Mouse (Mus musculus) heart, embryonic 11.5 days (tissue): ENCODE data around the gene Gm38394. TPM values are rescaled to one million over a fixed set of nuclear protein-coding genes. Genes with fewer than 3 reads are reported as not detected.

Experiments used
- ATAC-seq: fragments of 200-750 bp; cut with Nextera tagmentation; replicated peaks from 2 replicates; pipeline ENCODE4 v1.8.0; 2017; ENCODE audit warnings: moderate library complexity; ENCODE audit not compliant: insufficient number of reproducible peaks, low FRiP score, low TSS enrichment
- H3K27ac ChIP-seq: fragments of 300-500 bp; sonication (generic); 2 replicates; pipeline ENCODE4 v1.5.1; 2014; ENCODE audit warnings: mild to moderate bottlenecking, low read depth, low read length
- H3K27me3 ChIP-seq: fragments of 300-500 bp; sonication (generic); 2 replicates; pipeline ENCODE4 v1.6.1; 2014; ENCODE audit warnings: mild to moderate bottlenecking, low read length, mixed read lengths; ENCODE audit not compliant: control insufficient read depth, insufficient read depth
- H3K36me3 ChIP-seq: fragments of 300-500 bp; sonication (generic); 2 replicates; pipeline ENCODE4 v1.6.1; 2014; ENCODE audit warnings: mild to moderate bottlenecking, low read length, moderate library complexity, mixed read lengths; ENCODE audit not compliant: control insufficient read depth, insufficient read depth
- H3K4me1 ChIP-seq: fragments of 300-500 bp; sonication (generic); 2 replicates; pipeline ENCODE4 v1.6.1; 2014; ENCODE audit warnings: low read length; ENCODE audit not compliant: control insufficient read depth, insufficient read depth
- H3K4me2 ChIP-seq: fragments of 300-500 bp; sonication (generic); 2 replicates; pipeline ENCODE4 v1.6.1; 2014; ENCODE audit warnings: mild to moderate bottlenecking, moderate library complexity
- H3K4me3 ChIP-seq: fragments of 300-500 bp; sonication (generic); 2 replicates; pipeline ENCODE4 v1.5.1; 2014; ENCODE audit warnings: low read depth, low read length
- H3K9ac ChIP-seq: fragments of 300-500 bp; sonication (generic); 2 replicates; pipeline ENCODE4 v1.6.1; 2014; ENCODE audit warnings: mild to moderate bottlenecking, low read depth, low read length, moderate library complexity
- H3K9me3 ChIP-seq: fragments of 300-500 bp; sonication (generic); replicated peaks from 2 replicates; pipeline ENCODE4 v1.6.1; 2016; ENCODE audit warnings: low read length; ENCODE audit not compliant: control insufficient read depth
- WGBS: fragments of 180-500 bp; shearing (Covaris S2); extraction: QIAGEN DNeasy Blood & Tissue Kit; methylation state at CpG from one replicate; pipeline ENCODE4 v1.1.7; 2014; ENCODE audit not compliant: insufficient replicate concordance; 5-methylcytosine and 5-hydroxymethylcytosine counted together
- polyA plus RNA-seq: library from polyadenylated mRNA; unstranded; fragments of >200 nt; fragmentation: Nextera tagmentation; extraction: Ambion mirVana; gene quantifications from 2 replicates; pipeline ENCODE4 v1.2.1, GENCODE M21; 2014

Gene Gm38394
- polyA plus RNA-seq, 1 experiment from 2014 or later, result 8.4 TPM

DNA sequence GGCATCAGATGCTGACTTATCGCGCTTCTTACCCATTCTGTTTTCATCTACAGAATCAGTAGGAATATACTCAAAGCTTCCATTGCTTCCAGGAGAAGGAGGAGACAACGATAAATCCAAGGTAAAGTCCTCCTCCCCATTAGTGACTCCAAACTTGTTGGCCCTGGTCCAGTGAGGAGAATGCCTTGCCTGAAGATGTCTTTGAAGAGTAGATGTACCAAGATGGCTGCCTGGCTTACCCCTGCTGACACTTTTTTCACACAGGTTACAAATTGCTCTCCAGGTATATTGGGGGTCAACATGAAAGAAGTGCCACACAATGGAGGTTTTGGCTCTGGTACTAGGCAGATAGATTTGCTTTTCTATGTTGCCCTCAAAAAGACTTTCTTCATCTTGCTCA is 2.2 kb downstream of the Gm38394 start:
- Histone ChIP-seq H3K4me1 (peaks cover 34% of the 10 kb centered on the region), H3K4me3 (no peak overlapping the region), H3K9me3 (no peaks in the 10 kb centered on the region), H3K9ac (no peak overlapping the region), H3K36me3 (peaks cover 7% of the 10 kb centered on the region), H3K27me3 (no peaks in the 10 kb centered on the region), H3K27ac (no peak overlapping the region), H3K4me2 (peak overlapping the region; percentile 27; the same call in 1 of the 2 replicates)
- WGBS, result 89% methylated on average over 3 of the region's 3 CpGs
- ATAC-seq, result no peak

DNA sequence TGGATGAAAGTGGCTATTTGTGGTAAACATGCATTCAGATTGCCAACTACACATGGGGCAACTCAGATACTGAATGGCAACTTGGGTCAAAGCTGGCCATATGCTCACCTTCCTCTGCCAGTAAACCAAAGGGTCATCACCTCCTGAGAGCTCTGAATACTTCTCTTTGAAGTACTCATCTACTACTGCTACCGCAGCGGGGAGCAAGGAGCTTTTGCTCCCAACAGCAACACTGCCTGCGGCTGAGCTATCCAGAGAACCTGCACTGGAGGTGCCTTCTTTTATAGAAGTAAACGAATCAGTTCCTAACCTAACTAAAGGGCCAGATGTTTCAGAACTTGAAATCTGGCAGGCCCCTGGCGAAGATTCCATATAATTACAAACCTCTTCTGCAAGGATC is 4.3 kb downstream of the Gm38394 start:
- H3K9me3 ChIP-seq, result no peaks in the 10 kb centered on the region
- H3K36me3 ChIP-seq, result peaks cover 8% of the 10 kb centered on the region
- H3K4me2 ChIP-seq, result no peak overlapping the region
- peaks cover 34% of the 10 kb centered on the region for H3K4me1 ChIP-seq
- H3K27ac ChIP-seq, result no peak overlapping the region
- H3K27me3 ChIP-seq, result no peaks in the 10 kb centered on the region
- WGBS, result 66% methylated on average over 5 of the region's 5 CpGs
- no peak for ATAC-seq
- H3K9ac ChIP-seq, result no peak overlapping the region
- no peak overlapping the region for H3K4me3 ChIP-seq

DNA sequence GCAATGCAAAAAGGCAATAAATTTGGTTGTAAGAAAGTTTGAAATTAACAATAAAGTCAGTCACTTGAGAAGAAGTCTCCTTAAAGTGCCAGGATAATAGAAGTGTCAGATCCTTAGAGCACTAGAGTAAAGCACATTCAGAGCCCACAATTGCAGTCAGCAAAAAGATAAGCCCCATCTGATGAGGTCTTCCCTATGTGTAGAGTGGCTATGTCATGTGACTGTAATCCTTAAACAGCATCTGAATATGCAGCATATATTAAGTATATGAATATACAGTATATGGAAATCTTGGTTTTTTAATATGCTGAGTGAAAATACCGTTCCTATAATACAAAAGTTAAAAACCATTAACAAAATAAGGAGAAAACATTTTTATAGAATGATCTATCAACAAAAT is 8.1 kb downstream of the Gm38394 start:
- H3K27ac ChIP-seq, result no peak overlapping the region
- H3K27me3 ChIP-seq, result no peaks in the 10 kb centered on the region
- no peaks in the 10 kb centered on the region for H3K9me3 ChIP-seq
- H3K4me1 ChIP-seq, result peaks cover 14% of the 10 kb centered on the region
- H3K4me3 ChIP-seq, result no peak overlapping the region
- no peak overlapping the region for H3K4me2 ChIP-seq
- H3K9ac ChIP-seq, result no peak overlapping the region
- 96% methylated on average over 1 of the region's 1 CpGs for WGBS
- peaks cover 2% of the 10 kb centered on the region for H3K36me3 ChIP-seq
- ATAC-seq, result no peak

DNA sequence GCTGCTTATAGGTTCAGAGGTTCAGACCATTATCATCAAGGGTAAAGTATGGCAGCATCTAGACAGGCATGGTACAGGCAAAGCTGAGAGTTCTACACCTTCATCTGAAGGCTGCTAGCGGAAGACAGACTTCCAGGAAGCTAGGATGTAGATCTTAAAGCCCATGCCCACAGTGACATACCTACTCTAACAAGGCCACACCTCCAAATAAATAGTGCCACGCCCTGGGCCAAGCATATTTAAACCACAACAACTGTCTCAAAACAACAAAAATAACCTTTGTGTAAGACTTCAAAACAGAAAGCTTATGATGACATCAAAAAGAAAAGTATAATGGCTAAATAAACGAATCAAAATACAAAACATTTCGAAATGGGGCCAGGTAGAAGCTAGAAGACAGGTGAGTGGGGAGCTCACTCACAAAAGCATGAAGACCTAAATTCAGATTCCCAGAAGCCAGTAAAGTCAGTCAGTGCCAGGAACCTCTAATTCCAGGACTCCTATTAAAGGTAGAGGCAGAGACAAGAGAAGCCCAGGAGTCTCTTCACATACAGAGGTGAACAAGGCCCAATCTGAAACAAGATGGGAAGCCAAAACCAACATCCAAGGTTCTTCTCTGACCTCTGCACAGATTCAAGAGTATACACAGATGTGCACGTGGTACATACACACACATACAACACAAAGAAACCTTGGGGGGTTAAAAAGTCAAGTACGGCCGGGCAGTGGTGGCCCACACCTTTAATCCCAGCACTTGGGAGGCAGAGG is 10.6 kb downstream of the Gm38394 start:
- H3K36me3 ChIP-seq, result peaks cover 4% of the 10 kb centered on the region; the same call in 1 of the 2 replicates
- H3K27ac ChIP-seq, result no peak overlapping the region
- no peaks in the 10 kb centered on the region for H3K4me1 ChIP-seq
- WGBS, result 89% methylated on average over 7 of the region's 7 CpGs
- H3K4me3 ChIP-seq, result no peak overlapping the region
- H3K27me3 ChIP-seq, result no peaks in the 10 kb centered on the region
- no peak for ATAC-seq
- H3K4me2 ChIP-seq, result no peak overlapping the region
- no peak overlapping the region for H3K9ac ChIP-seq
- H3K9me3 ChIP-seq, result no peaks in the 10 kb centered on the region

DNA sequence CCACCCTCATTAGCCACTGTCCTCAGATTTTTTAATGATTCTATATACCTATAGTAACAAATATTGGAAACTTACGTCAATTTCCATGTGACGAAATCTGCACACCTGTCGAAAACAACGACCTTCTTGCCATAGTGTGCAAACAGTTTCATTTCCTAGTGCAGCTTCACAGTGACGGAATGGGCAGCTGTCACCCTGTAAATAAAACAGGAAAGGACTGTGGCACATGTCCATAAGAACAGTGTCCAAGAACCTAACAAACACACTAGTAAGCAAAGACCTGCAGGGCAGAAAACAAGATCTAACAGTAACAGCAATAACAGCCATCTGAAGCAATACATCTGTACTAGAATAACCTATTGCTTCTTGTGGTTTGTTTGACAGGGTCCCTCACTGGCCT is 15.5 kb downstream of the Gm38394 start:
- no peaks in the 10 kb centered on the region for H3K4me1 ChIP-seq
- H3K9ac ChIP-seq, result no peak overlapping the region
- H3K27ac ChIP-seq, result no peak overlapping the region
- H3K4me2 ChIP-seq, result no peak overlapping the region
- H3K4me3 ChIP-seq, result no peak overlapping the region
- no peaks in the 10 kb centered on the region for H3K9me3 ChIP-seq
- H3K36me3 ChIP-seq, result peaks cover 23% of the 10 kb centered on the region
- WGBS, result 95% methylated on average over 5 of the region's 5 CpGs
- no peaks in the 10 kb centered on the region for H3K27me3 ChIP-seq
- ATAC-seq, result no peak

DNA sequence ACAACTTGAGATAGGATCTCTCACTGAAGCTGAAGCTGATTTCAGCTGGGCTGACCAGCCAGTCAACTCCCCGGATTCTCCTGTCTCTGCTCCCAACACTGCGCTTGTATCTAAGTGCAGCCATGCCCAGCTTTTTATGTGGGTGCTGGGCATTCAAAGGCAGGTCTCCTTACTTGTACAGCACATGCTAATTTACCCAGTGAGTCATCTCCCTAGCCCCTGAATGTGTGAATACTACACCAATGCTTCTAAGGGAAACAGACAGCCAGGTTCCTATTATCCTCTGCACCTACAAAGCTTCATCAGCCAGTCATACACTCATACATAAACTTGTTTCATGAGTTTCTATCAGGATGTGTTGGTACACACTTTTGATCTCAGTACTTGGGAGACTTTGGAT is 20.0 kb downstream of the Gm38394 start:
- 98% methylated on average over 2 of the region's 2 CpGs for WGBS
- ATAC-seq, result no peak
- no peak overlapping the region for H3K4me2 ChIP-seq

DNA sequence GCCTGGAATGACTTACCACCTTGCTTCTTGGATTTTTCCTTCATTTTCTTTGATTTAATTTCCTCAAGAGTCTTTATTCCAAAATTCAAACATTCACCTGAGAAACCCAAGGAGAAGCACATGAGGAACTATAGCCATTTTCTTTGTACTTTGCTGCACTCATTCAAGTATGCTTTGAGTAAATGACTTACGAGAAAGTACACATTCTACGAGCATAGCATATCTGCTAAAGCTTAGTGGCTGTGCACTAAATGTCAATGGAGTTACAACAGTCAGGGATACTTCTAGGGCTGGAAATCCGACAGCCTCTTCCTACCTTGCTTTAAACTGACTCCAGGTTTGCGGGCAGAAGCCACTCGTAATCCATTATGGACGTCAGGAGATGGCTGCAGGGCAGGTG is 22.6 kb downstream of the Gm38394 start:
- H3K27me3 ChIP-seq, result no peaks in the 10 kb centered on the region
- H3K9me3 ChIP-seq, result no peaks in the 10 kb centered on the region
- H3K9ac ChIP-seq, result no peak overlapping the region
- H3K4me2 ChIP-seq, result no peak overlapping the region
- H3K27ac ChIP-seq, result no peak overlapping the region
- ATAC-seq, result no peak
- H3K4me3 ChIP-seq, result no peak overlapping the region
- H3K4me1 ChIP-seq, result no peaks in the 10 kb centered on the region
- peaks cover 51% of the 10 kb centered on the region for H3K36me3 ChIP-seq
- WGBS, result 91% methylated on average over 6 of the region's 6 CpGs

More for the DNA sequence above, 20.0 kb downstream of the Gm38394 start:
- Histone ChIP-seq H3K9ac (no peak overlapping the region), H3K36me3 (peaks cover 48% of the 10 kb centered on the region), H3K27me3 (no peaks in the 10 kb centered on the region), H3K9me3 (no peaks in the 10 kb centered on the region), H3K4me3 (no peak overlapping the region), H3K4me1 (no peaks in the 10 kb centered on the region), H3K27ac (no peak overlapping the region)

DNA sequence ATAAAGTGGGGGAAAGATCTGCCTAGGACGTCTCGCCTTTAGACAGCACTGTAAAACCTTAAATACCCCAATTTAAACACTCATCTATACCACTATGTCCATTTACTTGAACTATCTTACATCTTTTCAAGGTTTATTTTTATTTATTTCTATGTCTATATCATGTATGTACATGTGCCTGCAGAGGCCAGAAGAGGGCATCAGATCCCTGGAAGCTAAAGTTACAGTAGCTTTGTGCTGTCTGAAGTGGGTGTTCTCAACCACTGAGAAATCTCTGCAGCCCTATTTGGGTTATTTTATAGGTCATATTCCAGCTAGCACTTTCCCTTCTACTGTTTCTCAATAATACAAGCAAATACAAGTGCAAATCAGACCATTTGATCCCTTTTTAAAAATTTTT is 28.9 kb downstream of the Gm38394 start:
- Histone ChIP-seq H3K27me3 (no peaks in the 10 kb centered on the region), H3K27ac (no peak overlapping the region), H3K9ac (no peak overlapping the region), H3K4me2 (no peak overlapping the region), H3K36me3 (peaks cover 61% of the 10 kb centered on the region), H3K4me1 (no peaks in the 10 kb centered on the region), H3K9me3 (no peaks in the 10 kb centered on the region), H3K4me3 (no peak overlapping the region)
- no peak for ATAC-seq
- 95% methylated on average over 2 of the region's 2 CpGs for WGBS

DNA sequence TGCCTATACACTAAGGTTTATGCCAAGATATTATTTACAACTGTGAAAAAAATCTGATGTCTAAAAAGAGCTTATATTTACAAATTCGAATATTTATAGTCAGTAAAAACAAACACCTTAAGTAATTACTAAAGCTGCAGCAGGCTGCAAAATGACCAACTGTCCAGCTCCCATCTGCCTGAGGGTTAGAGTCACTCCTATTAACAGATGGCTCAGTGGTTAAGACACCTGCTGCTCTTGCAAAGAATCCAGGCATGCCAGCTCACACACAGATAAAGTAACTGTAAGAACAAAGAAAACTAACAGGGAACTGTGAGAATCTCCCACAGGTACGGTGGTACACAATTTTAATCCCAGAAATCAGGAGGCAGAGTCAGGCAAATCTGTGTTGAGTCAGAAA is 36.1 kb downstream of the Gm38394 start:
- WGBS, result 77% methylated on average over 2 of the region's 2 CpGs
- H3K36me3 ChIP-seq, result peaks cover 56% of the 10 kb centered on the region
- no peak overlapping the region for H3K27ac ChIP-seq
- no peaks in the 10 kb centered on the region for H3K4me1 ChIP-seq
- no peak for ATAC-seq
- no peak overlapping the region for H3K4me2 ChIP-seq
- no peaks in the 10 kb centered on the region for H3K9me3 ChIP-seq
- no peaks in the 10 kb centered on the region for H3K27me3 ChIP-seq
- H3K4me3 ChIP-seq, result no peak overlapping the region
- no peak overlapping the region for H3K9ac ChIP-seq
